Mouse (Mus musculus): Measurements from ENCODE around the gene Rap2c.

Gene Rap2c

GRCm38 (mm10) chrX:50968157-50968932 lies 49.5 kb downstream of the Rap2c start:
- DNase-seq (ENCODE audit: low read depth, low spot score), result no peak

GRCm38 (mm10) chrX:50965157-50965556 lies 52.7 kb downstream of the Rap2c start:
- DNase-seq (ENCODE audit: low read depth, low spot score), result no peak

- DNase-seq (ENCODE audit: low read depth, low spot score), result no peak
These were observed 54.9 kb downstream of the Rap2c start for GRCm38 (mm10) chrX:50962955-50963354.

Measured in retina, adult 2 months (tissue).